Mouse (Mus musculus): Measurements from ENCODE around the gene Prdx5. TPM values are rescaled to one million over a fixed set of nuclear protein-coding genes. Genes with fewer than 3 reads are reported as not detected.
"Not testable (repeated sequence)": the region's sequence is repeated elsewhere in the genome, so short reads cannot be mapped to it uniquely, and the experiment has no call there.

Prdx5 gene
- polyA plus RNA-seq, 1 experiment from 2014 or later, result 154 TPM

DNA sequence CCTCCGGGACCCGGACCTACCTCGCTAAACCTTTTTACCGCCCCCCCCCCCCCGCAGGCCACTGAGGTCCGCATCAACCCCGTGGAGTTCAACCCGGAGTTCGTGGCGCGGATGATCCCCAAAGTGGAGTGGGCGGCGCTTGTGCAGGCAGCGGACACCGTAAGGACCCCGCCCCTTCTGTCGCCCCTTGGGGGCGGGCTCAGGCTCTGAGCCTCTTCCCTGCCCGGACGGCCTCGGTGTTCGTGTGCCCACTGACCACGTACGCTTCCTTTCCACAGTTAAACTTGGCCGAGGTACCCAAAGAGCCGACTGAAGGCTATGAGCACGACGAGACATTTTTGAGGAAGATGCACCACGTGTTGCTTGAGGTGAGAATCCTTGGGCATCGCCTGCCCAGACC is 400 bp upstream of the Prdx5 start:
- H3K9me3 ChIP-seq; H3K27me3 ChIP-seq (ENCODE audit: poor library complexity, severe bottlenecking): not testable (repeated sequence)
- peak overlapping the region; percentile 95 for H3K27ac ChIP-seq
- WGBS, result under 1% methylated on average over 30 of the region's 30 CpGs
- peak; percentile 55 for DNase-seq (ENCODE audit: extremely low spot score, low spot score)
- peak overlapping the region; percentile 81 for H3K4me3 ChIP-seq
- H3K36me3 ChIP-seq (replicated peaks), result peaks cover 61% of the 10 kb centered on the region
- H3K4me1 ChIP-seq, result peaks cover 39% of the 10 kb centered on the region

DNA sequence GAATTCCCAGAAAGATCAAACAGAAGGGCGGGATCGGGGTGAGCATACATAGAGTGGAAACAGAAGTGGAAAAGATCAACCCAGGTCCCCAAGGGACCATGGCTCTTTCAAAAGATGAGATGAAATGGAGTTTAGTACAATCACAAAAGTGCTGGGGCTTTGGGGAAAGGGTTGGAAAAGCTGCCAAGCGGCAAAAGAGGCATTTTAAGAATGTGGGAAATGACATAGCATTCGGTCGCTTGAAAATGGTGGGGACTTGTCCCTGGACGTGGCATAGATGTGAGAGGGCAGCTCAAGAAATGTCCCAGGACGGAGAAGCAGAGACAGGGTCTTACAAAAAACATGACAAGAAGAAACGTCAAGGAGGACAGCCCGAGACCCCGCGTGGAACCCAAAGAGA is 885 bp downstream of the Prdx5 start:
- WGBS, result 16% methylated on average over 11 of the region's 11 CpGs
- peaks cover 70% of the 10 kb centered on the region for H3K36me3 ChIP-seq (replicated peaks)
- peaks cover 39% of the 10 kb centered on the region for H3K4me1 ChIP-seq
- H3K4me3 ChIP-seq, result peak overlapping the region; percentile 81
- H3K27ac ChIP-seq, result peak overlapping the region; percentile 95
- no peak for DNase-seq (ENCODE audit: extremely low spot score, low spot score)
- no peaks in the 10 kb centered on the region for H3K27me3 ChIP-seq (ENCODE audit: poor library complexity, severe bottlenecking)
- H3K9me3 ChIP-seq, result no peaks in the 10 kb centered on the region

DNA sequence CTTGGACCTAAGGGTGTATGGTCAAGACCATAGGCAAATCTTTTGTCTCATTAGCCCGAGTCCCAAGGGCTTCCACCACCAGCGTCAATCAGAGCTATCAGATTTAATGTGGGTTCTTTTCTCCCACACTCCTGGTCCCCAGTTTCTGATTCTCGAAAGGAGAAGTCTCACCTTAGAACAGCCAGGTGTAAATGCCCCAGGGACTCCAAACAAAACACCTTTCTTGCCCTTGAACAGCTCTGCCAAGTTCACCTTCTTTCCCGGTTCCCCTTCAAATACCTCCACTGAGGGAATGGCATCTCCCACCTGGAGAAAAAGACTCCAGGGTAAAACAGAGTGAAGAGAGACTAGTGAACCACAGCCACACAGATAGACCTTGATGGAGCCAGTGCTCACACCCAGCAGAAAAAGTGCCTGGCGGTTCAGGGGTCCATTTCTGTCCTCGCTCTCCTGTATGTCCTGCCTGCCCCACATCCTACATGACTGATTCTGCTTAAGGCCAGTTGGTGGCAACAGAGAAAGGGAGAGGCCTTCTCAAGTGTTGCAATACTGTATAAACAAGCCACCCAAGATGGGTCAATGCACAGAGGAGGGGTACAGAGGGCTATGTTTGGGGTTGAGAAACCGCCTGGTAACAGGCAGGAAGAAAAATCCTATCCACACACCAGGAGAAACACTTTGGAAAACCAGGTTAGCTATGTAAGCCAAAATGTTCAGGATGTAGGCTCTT is 1.9 kb downstream of the Prdx5 start:
- no peak overlapping the region for H3K27ac ChIP-seq
- no peak for DNase-seq (ENCODE audit: extremely low spot score, low spot score)
- no peaks in the 10 kb centered on the region for H3K9me3 ChIP-seq
- WGBS, result 91% methylated on average over 7 of the region's 7 CpGs
- peak overlapping the region; percentile 81 for H3K4me3 ChIP-seq
- peaks cover 39% of the 10 kb centered on the region for H3K4me1 ChIP-seq
- no peaks in the 10 kb centered on the region for H3K27me3 ChIP-seq (ENCODE audit: poor library complexity, severe bottlenecking)
- H3K36me3 ChIP-seq (replicated peaks), result peaks cover 61% of the 10 kb centered on the region

DNA sequence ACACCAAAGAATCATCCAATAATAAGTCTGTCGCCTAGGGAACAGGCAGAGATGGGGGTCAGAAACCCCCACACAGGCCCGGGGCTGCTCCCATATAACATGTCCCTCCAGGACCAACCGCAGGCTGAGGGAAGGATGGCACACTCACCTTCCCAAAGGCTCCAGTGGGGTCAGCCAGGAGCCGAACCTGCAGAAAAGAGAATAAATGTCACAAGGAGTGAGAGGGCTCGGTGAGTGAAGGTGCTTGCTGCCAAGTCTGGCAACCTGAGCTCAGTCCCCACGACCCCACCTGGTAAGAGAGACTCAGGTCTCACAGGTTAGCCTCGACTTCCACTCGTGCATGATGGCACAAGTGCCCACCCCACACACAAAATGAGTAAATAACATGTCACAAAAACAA is 2.8 kb downstream of the Prdx5 start:
- H3K4me3 ChIP-seq, result no peak overlapping the region
- H3K36me3 ChIP-seq (replicated peaks), result peaks cover 53% of the 10 kb centered on the region
- H3K4me1 ChIP-seq, result peaks cover 39% of the 10 kb centered on the region
- H3K27ac ChIP-seq, result no peak overlapping the region
- no peaks in the 10 kb centered on the region for H3K27me3 ChIP-seq (ENCODE audit: poor library complexity, severe bottlenecking)
- WGBS, result 95% methylated on average over 8 of the region's 8 CpGs
- H3K9me3 ChIP-seq, result no peaks in the 10 kb centered on the region
- no peak for DNase-seq (ENCODE audit: extremely low spot score, low spot score)

DNA sequence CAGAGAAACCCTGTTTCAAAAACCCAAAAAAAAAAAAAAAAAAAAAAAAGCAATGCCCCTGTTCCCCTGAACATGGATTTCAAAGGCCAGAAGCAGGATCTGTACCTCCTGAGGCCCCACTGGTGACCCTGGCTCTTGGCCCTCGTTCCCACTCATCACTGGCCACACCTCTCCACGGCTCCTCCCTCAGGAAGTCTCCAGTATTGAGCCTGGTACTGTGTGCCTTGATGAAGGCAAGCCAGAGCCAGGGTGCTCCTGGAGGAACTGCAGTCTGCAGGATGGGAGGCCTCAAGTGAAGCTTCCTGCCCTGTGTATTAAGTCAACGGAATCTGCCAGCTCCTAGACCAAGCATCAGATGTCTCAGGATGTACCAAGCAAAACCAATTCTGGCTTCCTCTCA is 3.7 kb downstream of the Prdx5 start:
- DNase-seq (ENCODE audit: extremely low spot score, low spot score), result no peak
- Histone ChIP-seq H3K36me3 (replicated peaks) (peaks cover 44% of the 10 kb centered on the region), H3K9me3 (no peaks in the 10 kb centered on the region), H3K4me3 (no peak overlapping the region), H3K4me1 (peaks cover 32% of the 10 kb centered on the region), H3K27ac (no peak overlapping the region), H3K27me3 (ENCODE audit: poor library complexity, severe bottlenecking) (no peaks in the 10 kb centered on the region)
- WGBS, result 85% methylated on average over 3 of the region's 3 CpGs

DNA sequence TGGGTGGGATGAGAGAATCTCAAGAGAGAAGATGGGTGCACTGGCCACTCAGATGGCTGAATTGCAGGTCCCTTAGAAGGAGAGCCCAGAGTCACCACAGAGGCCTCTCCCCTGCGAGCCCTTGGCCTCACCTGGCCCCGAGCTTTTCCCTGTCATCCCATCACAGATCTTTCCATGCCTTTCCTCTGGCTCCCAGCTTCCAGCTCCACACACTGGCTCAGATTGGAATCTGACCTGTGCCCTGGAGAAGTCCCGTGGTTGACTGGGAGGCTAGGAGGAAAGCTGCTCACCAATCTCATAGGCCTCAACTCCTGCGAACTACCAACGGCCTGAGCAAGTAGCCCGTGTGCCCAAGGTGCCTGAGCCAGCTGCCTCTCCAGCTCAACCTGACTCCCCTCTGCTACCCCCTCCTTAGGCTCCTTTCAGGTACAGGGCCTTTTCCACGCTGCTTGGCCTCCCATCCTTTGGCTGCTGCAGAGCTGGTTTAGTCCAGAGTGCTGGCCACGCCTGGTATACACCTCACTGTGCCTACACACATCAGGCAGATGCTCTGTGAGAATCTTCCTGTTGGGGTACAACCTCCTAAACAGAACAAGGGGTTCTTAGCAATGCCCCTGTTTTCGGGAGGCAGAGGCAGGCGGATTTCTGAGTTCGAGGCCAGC is 4.3 kb downstream of the Prdx5 start:
- Histone ChIP-seq H3K27me3 (ENCODE audit: poor library complexity, severe bottlenecking) (no peaks in the 10 kb centered on the region), H3K36me3 (replicated peaks) (peaks cover 40% of the 10 kb centered on the region), H3K4me3 (no peak overlapping the region), H3K9me3 (no peaks in the 10 kb centered on the region), H3K27ac (no peak overlapping the region), H3K4me1 (peaks cover 28% of the 10 kb centered on the region)
- 91% methylated on average over 11 of the region's 11 CpGs for WGBS
- DNase-seq (ENCODE audit: extremely low spot score, low spot score), result no peak

DNA sequence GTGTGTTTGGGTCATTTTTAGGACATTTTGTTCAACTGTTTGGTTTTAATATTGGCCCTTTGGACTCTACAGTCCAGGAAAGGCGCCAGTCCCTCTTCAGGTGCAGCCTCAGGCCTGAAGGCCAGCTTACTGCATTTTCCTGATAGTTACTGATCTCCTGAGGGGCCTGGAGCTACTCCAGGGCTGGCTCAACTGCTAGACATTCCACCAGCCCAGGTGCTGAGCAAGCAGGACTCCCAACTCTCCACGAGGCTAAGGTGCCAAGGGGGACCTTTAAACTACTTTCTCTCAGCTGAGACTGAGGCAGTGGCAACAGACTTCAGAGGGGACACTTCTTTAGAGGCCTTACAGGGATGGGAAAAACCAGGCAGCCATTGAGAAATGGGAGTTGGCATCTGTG is 5.1 kb downstream of the Prdx5 start:
- no peaks in the 10 kb centered on the region for H3K27me3 ChIP-seq (ENCODE audit: poor library complexity, severe bottlenecking)
- no peak overlapping the region for H3K4me3 ChIP-seq
- H3K36me3 ChIP-seq (replicated peaks), result peaks cover 40% of the 10 kb centered on the region
- DNase-seq (ENCODE audit: extremely low spot score, low spot score), result no peak
- WGBS, result 84% methylated on average over 2 of the region's 2 CpGs
- H3K27ac ChIP-seq, result no peak overlapping the region
- H3K9me3 ChIP-seq, result peaks cover 6% of the 10 kb centered on the region; the same call in 1 of the 2 replicates
- peaks cover 28% of the 10 kb centered on the region for H3K4me1 ChIP-seq

DNA sequence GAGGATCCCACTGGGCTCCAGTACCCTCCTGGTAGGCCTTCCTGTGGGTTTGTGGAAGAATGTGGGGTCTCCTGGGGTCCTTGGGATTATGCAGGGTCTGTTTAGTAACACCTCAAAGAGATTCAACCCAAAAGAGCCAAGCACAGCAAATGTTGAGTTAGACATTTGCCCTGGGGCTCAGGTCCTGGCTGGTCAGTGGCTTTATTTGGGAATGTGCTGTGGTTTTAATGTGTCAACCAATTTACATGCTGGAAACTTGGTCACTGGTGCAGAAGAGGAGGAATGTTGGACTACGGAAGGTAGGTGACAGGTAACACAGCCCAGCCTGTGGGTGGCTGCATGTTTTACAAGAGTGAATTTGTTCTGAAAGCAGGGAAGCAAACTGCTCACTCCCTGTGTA is 6.9 kb downstream of the Prdx5 start:
- Histone ChIP-seq H3K27me3 (ENCODE audit: poor library complexity, severe bottlenecking) (no peaks in the 10 kb centered on the region), H3K27ac (no peak overlapping the region), H3K4me3 (no peak overlapping the region), H3K9me3 (peaks cover 6% of the 10 kb centered on the region; the same call in 1 of the 2 replicates), H3K36me3 (replicated peaks) (peaks cover 40% of the 10 kb centered on the region), H3K4me1 (peaks cover 12% of the 10 kb centered on the region)
- no peak for DNase-seq (ENCODE audit: extremely low spot score, low spot score)
- WGBS, result 94% methylated on average over 1 of the region's 1 CpGs

DNA sequence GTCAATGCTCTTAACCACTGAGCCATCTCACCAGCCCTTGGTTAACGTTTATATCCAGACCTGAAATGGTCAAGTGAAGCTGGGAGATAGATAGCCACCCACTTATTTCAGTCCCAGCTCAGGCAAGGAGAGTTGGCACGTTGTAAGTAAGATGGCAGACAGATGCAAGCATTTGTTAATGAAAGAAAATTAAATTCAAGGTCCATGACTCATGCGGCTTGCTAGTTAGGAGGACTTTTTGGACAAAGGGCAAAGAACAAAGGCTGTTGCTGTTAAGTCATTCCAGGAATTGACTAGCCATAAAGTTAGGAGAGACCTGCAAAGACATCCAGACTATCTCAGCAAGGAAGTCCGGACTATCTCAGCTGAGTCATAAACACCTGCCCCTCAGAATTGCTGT is 10.3 kb downstream of the Prdx5 start:
- WGBS, result 83% methylated on average over 4 of the region's 4 CpGs
- no peaks in the 10 kb centered on the region for H3K27me3 ChIP-seq (ENCODE audit: poor library complexity, severe bottlenecking)
- no peak for DNase-seq (ENCODE audit: extremely low spot score, low spot score)
- H3K9me3 ChIP-seq, result peaks cover 14% of the 10 kb centered on the region; the same call in 1 of the 2 replicates
- H3K36me3 ChIP-seq (replicated peaks), result peaks cover 7% of the 10 kb centered on the region; the same call in 1 of the 2 replicates
- H3K4me1 ChIP-seq, result no peaks in the 10 kb centered on the region
- no peak overlapping the region for H3K27ac ChIP-seq
- no peak overlapping the region for H3K4me3 ChIP-seq

DNA sequence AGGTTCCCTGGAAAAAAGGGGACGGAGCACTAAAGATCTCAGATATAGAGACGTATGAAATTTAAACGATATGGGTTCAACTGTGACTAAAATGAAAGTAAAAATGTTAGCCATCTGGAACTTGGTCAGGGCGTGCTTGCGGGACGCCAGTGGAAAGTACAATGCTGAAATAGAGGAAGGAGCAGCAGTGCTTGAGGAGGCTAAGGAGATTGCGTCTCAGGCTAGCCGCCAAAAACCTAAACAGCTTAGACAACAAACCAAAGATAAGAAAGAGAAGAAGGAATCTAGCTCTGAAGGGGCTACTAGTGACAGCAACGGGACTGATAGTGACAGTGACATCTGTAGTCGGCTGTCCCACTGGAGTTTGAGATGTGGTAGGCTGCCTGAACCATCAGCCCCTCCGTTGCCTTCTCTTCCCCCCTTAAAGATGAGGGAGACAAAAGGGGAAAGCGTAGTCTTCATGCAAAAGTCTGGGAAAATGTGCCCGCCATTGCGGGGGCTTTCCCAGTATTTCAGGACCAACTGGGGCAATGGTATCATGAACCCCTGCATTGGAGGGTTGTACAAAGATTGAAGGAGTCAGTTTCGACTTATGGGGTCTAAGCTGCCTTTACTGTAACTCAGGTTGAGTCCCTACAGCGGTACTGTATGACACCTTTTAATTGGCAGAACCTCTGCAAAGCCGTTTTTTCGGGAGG is 14.1 kb downstream of the Prdx5 start:
- not testable (repeated sequence) for H3K4me1 ChIP-seq; H3K36me3 ChIP-seq (replicated peaks); H3K4me3 ChIP-seq; DNase-seq (ENCODE audit: extremely low spot score, low spot score); H3K27me3 ChIP-seq (ENCODE audit: poor library complexity, severe bottlenecking); H3K27ac ChIP-seq
- WGBS, result 93% methylated on average over 18 of the region's 18 CpGs
- H3K9me3 ChIP-seq, result peaks cover 14% of the 10 kb centered on the region; the same call in 1 of the 2 replicates

DNA sequence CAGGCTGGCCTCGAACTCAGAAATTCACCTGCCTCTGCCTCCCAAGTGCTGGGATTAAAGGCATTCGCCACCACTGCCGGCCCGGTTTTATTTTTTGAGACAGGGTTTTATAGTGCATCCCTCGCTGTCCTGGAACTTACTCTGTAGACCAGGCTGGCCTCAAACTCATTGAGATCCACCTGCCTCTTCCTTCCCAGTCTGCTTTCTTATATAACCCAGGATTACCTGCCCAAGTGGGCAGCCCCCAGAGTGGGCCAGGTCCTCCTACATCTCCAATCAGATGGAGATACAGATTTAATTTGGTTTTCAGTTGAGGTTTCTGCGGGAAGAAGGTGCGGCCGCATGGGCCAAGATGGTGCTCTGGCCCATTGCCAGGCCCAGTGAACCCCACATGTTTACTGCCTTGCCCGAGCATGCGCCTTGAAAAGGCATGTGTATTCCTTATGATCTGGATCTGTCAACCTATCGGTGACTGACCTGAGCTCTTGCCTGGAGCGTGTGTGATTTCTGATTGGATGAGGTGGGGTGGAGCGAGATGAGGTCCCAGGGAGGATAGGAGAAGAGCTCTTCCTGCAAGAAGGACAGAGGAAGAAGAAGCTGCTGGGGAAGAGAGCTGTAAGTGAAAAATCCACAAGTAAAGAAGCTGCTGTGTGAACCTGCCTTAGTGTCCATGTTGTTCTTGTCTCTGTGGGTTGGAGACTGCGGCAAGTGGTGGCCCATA is 16.0 kb downstream of the Prdx5 start:
- H3K36me3 ChIP-seq (replicated peaks), result no peaks in the 10 kb centered on the region
- H3K4me1 ChIP-seq, result no peaks in the 10 kb centered on the region
- DNase-seq (ENCODE audit: extremely low spot score, low spot score), result no peak
- no peak overlapping the region for H3K4me3 ChIP-seq
- peaks cover 8% of the 10 kb centered on the region; the same call in 1 of the 2 replicates for H3K9me3 ChIP-seq
- 95% methylated on average over 14 of the region's 14 CpGs for WGBS
- no peak overlapping the region for H3K27ac ChIP-seq
- H3K27me3 ChIP-seq (ENCODE audit: poor library complexity, severe bottlenecking), result no peaks in the 10 kb centered on the region

DNA sequence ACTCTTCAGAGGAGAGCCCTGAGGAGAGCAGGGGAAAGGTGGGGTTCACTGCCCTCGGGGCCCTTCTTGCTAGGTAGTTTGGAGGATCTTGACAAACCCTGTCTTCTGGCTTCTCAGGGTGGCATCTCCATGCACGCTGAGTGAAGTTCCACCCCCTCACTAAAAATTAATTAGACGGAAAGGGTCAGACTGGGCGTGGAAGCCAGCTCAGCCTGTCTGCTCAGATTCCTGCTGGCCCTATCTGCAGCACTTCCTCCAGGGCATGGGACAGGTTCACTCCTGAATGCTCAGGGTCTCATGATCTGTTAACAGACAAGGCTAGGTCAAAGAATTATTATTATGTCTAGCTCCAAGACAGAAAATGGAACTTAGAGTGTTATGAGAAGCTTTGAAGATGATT is 17.4 kb downstream of the Prdx5 start:
- H3K4me1 ChIP-seq, result no peaks in the 10 kb centered on the region

More for the DNA sequence above, 17.4 kb downstream of the Prdx5 start:
- Histone ChIP-seq H3K4me3 (no peak overlapping the region), H3K27ac (no peak overlapping the region), H3K36me3 (replicated peaks) (no peaks in the 10 kb centered on the region), H3K27me3 (ENCODE audit: poor library complexity, severe bottlenecking) (no peaks in the 10 kb centered on the region), H3K9me3 (peaks cover 8% of the 10 kb centered on the region; the same call in 1 of the 2 replicates)
- WGBS, result 74% methylated on average over 4 of the region's 4 CpGs
- no peak for DNase-seq (ENCODE audit: extremely low spot score, low spot score)

All from forebrain, embryonic 10.5 days (tissue).